Mouse (Mus musculus): ENCODE measurements around the gene Rps24. TPM values are rescaled to one million over a fixed set of nuclear protein-coding genes. Genes with fewer than 3 reads are reported as not detected.

Rps24 gene
- polyA plus RNA-seq, 1 experiment from 2014 or later = 1,015 TPM

GRCm38 (mm10) chr14:24525677-24526415 lies 38.9 kb downstream of the Rps24 start:
- H3K9ac ChIP-seq = no peak overlapping the region
- peaks cover 11% of the 10 kb centered on the region for H3K4me1 ChIP-seq (replicated peaks)
- no peaks in the 10 kb centered on the region for H3K36me3 ChIP-seq
- ATAC-seq = no peak
- no peaks in the 10 kb centered on the region for H3K27me3 ChIP-seq (replicated peaks)
- no peak overlapping the region for H3K27ac ChIP-seq
- H3K9me3 ChIP-seq = no peaks in the 10 kb centered on the region
- no peak overlapping the region for H3K4me3 ChIP-seq (replicated peaks)
- H3K4me2 ChIP-seq (replicated peaks) = no peak overlapping the region
- 70% methylated on average over 10 of the region's 10 CpGs for WGBS

- Histone ChIP-seq H3K27ac (no peak overlapping the region), H3K27me3 (replicated peaks) (no peaks in the 10 kb centered on the region), H3K4me2 (replicated peaks) (no peak overlapping the region), H3K9me3 (no peaks in the 10 kb centered on the region), H3K4me1 (replicated peaks) (peaks cover 12% of the 10 kb centered on the region), H3K4me3 (replicated peaks) (no peak overlapping the region), H3K9ac (no peak overlapping the region), H3K36me3 (no peaks in the 10 kb centered on the region)
- ATAC-seq = no peak
- 72% methylated on average over 10 of the region's 10 CpGs for WGBS
Observed at GRCm38 (mm10) chr14:24526440-24526839, 39.5 kb downstream of the Rps24 start.

- Histone ChIP-seq H3K4me2 (replicated peaks) (peak overlapping the region; percentile 22), H3K36me3 (no peaks in the 10 kb centered on the region), H3K27ac (no peak overlapping the region), H3K27me3 (replicated peaks) (no peaks in the 10 kb centered on the region), H3K9me3 (no peaks in the 10 kb centered on the region), H3K4me1 (replicated peaks) (peaks cover 17% of the 10 kb centered on the region), H3K4me3 (replicated peaks) (no peak overlapping the region), H3K9ac (no peak overlapping the region)
- peak; percentile 84 for ATAC-seq
- 1% methylated on average over 6 of the region's 6 CpGs for WGBS
Observed at GRCm38 (mm10) chr14:24530228-24530627, 43.3 kb downstream of the Rps24 start.

- Histone ChIP-seq H3K9ac (no peak overlapping the region), H3K4me1 (replicated peaks) (peaks cover 12% of the 10 kb centered on the region), H3K9me3 (no peaks in the 10 kb centered on the region), H3K4me2 (replicated peaks) (no peak overlapping the region), H3K36me3 (no peaks in the 10 kb centered on the region), H3K27ac (no peak overlapping the region), H3K4me3 (replicated peaks) (no peak overlapping the region), H3K27me3 (replicated peaks) (no peaks in the 10 kb centered on the region)
- ATAC-seq = peak; percentile 46; the same call in 1 of the 2 replicates
- 81% methylated on average over 9 of the region's 9 CpGs for WGBS
Observed at GRCm38 (mm10) chr14:24534865-24535545, 48.1 kb downstream of the Rps24 start.

- Histone ChIP-seq H3K4me3 (replicated peaks) (no peak overlapping the region), H3K4me2 (replicated peaks) (no peak overlapping the region), H3K4me1 (replicated peaks) (no peaks in the 10 kb centered on the region), H3K36me3 (no peaks in the 10 kb centered on the region), H3K27ac (no peak overlapping the region), H3K27me3 (replicated peaks) (no peaks in the 10 kb centered on the region), H3K9me3 (no peaks in the 10 kb centered on the region), H3K9ac (no peak overlapping the region)
- 76% methylated on average over 4 of the region's 4 CpGs for WGBS
- no peak for ATAC-seq
Observed at GRCm38 (mm10) chr14:24542901-24543300, 56.0 kb downstream of the Rps24 start.

- Histone ChIP-seq H3K9ac (no peak overlapping the region), H3K4me2 (replicated peaks) (no peak overlapping the region), H3K4me3 (replicated peaks) (no peak overlapping the region), H3K4me1 (replicated peaks) (no peaks in the 10 kb centered on the region), H3K36me3 (no peaks in the 10 kb centered on the region), H3K9me3 (no peaks in the 10 kb centered on the region), H3K27me3 (replicated peaks) (no peaks in the 10 kb centered on the region), H3K27ac (no peak overlapping the region)
- no peak for ATAC-seq
- 41% methylated on average over 2 of the region's 2 CpGs for WGBS
Observed at GRCm38 (mm10) chr14:24544057-24544456, 57.1 kb downstream of the Rps24 start.

Other genes with a start within 250 kb of the Rps24 start
- gene Dlg5, start 241.2 kb upstream of the Rps24 start, polyA plus RNA-seq (2015; fragmentation: Nextera tagmentation; extraction: Ambion mirVana) = 10.5 and 11.8 TPM in 2 replicates
- gene E330034G19Rik, start 193.9 kb upstream of the Rps24 start, polyA plus RNA-seq (2015; fragmentation: Nextera tagmentation; extraction: Ambion mirVana) = not detected in 2 replicates
- 14.0 and 15.4 TPM in 2 replicates for gene Polr3a, start 67 bp upstream of the Rps24 start, polyA plus RNA-seq (2015; fragmentation: Nextera tagmentation; extraction: Ambion mirVana)

Measured in intestine, embryonic 15.5 days (tissue).